Mouse (Mus musculus) hindbrain, embryonic 15.5 days (tissue): ENCODE data around the gene Nfib. TPM values are rescaled to one million over a fixed set of nuclear protein-coding genes. Genes with fewer than 3 reads are reported as not detected.

Experiments
- ATAC-seq: fragments of 200-750 bp; cut with Nextera tagmentation; 2 replicates; pipeline ENCODE4 v1.8.0; 2017; ENCODE audit warnings: low read depth, moderate number of reproducible peaks, moderate TSS enrichment; ENCODE audit not compliant: low FRiP score
- H3K27ac ChIP-seq: fragments of 300-500 bp; sonication (generic); replicated peaks from 2 replicates; pipeline ENCODE4 v1.5.1; 2015; ENCODE audit warnings: mild to moderate bottlenecking, inconsistent platforms
- H3K27me3 ChIP-seq: fragments of 300-500 bp; sonication (generic); 2 replicates; pipeline ENCODE4 v1.6.1; 2015; ENCODE audit warnings: control low read depth, inconsistent platforms
- H3K36me3 ChIP-seq: fragments of 300-500 bp; sonication (generic); 2 replicates; pipeline ENCODE4 v1.6.1; 2015; ENCODE audit warnings: control low read depth, inconsistent platforms
- H3K4me1 ChIP-seq: fragments of 300-500 bp; sonication (generic); replicated peaks from 2 replicates; pipeline ENCODE4 v1.6.1; 2015; ENCODE audit warnings: control low read depth, inconsistent platforms
- H3K4me2 ChIP-seq: fragments of 300-500 bp; sonication (generic); 2 replicates; pipeline ENCODE4 v1.6.1; 2015; ENCODE audit warnings: moderate library complexity, mild to moderate bottlenecking, inconsistent platforms
- H3K4me3 ChIP-seq: fragments of 300-500 bp; sonication (generic); 2 replicates; pipeline ENCODE4 v1.5.1; 2015; ENCODE audit warnings: mild to moderate bottlenecking, inconsistent platforms
- H3K9ac ChIP-seq: fragments of 300-500 bp; sonication (generic); 2 replicates; pipeline ENCODE4 v1.6.1; 2015; ENCODE audit warnings: inconsistent platforms
- H3K9me3 ChIP-seq: fragments of 300-500 bp; sonication (generic); 2 replicates; pipeline ENCODE4 v1.6.1; 2016; ENCODE audit warnings: control low read depth, inconsistent platforms
- WGBS: fragments of 180-500 bp; shearing (Covaris S2); methylation state at CpG from one replicate; pipeline ENCODE4 v1.1.7; 2015; 5-methylcytosine and 5-hydroxymethylcytosine counted together
- polyA plus RNA-seq: library from polyadenylated mRNA; unstranded; fragments of >200 nt; fragmentation: Nextera tagmentation; extraction: Ambion mirVana; gene quantifications from 2 replicates; pipeline ENCODE4 v1.2.1, GENCODE M21; 2015

Gene Nfib
- polyA plus RNA-seq, 1 experiment from 2014 or later, result 72.5 TPM

GRCm38 (mm10) chr4:82604501-82604900, 101.0 kb downstream of the Nfib start:
- no peak for ATAC-seq
- Histone ChIP-seq H3K27me3 (no peaks in the 10 kb centered on the region), H3K4me1 (peaks cover 10% of the 10 kb centered on the region; the same call in 1 of the 2 replicates), H3K36me3 (no peaks in the 10 kb centered on the region), H3K4me3 (no peak overlapping the region), H3K27ac (peak overlapping the region; percentile 59), H3K9me3 (no peaks in the 10 kb centered on the region), H3K9ac (no peak overlapping the region), H3K4me2 (peak overlapping the region; percentile 5; the same call in 1 of the 2 replicates)
- WGBS, result 52% methylated on average over 4 of the region's 4 CpGs

GRCm38 (mm10) chr4:82600636-82601035, 104.9 kb downstream of the Nfib start:
- no peak for ATAC-seq
- peaks cover 9% of the 10 kb centered on the region; the same call in 1 of the 2 replicates for H3K4me1 ChIP-seq
- H3K4me2 ChIP-seq, result no peak overlapping the region
- 67% methylated on average over 1 of the region's 1 CpGs for WGBS
- no peaks in the 10 kb centered on the region for H3K27me3 ChIP-seq
- no peak overlapping the region for H3K27ac ChIP-seq
- no peak overlapping the region for H3K4me3 ChIP-seq
- H3K36me3 ChIP-seq, result no peaks in the 10 kb centered on the region
- H3K9me3 ChIP-seq, result no peaks in the 10 kb centered on the region
- H3K9ac ChIP-seq, result no peak overlapping the region

- H3K9me3 ChIP-seq, result no peaks in the 10 kb centered on the region
- H3K4me3 ChIP-seq, result no peak overlapping the region
- H3K27me3 ChIP-seq, result no peaks in the 10 kb centered on the region
- H3K27ac ChIP-seq, result no peak overlapping the region
- no peaks in the 10 kb centered on the region for H3K4me1 ChIP-seq
- WGBS, result 78% methylated on average over 4 of the region's 4 CpGs
- no peaks in the 10 kb centered on the region for H3K36me3 ChIP-seq
- H3K9ac ChIP-seq, result no peak overlapping the region
- H3K4me2 ChIP-seq, result no peak overlapping the region
- ATAC-seq, result no peak
Observed at GRCm38 (mm10) chr4:82598436-82598835, 107.1 kb downstream of the Nfib start.

- no peak for ATAC-seq
- H3K4me3 ChIP-seq, result no peak overlapping the region
- no peaks in the 10 kb centered on the region for H3K27me3 ChIP-seq
- peaks cover 8% of the 10 kb centered on the region; the same call in 1 of the 2 replicates for H3K4me1 ChIP-seq
- H3K27ac ChIP-seq, result no peak overlapping the region
- WGBS, result 81% methylated on average over 10 of the region's 10 CpGs
- H3K9me3 ChIP-seq, result no peaks in the 10 kb centered on the region
- no peaks in the 10 kb centered on the region for H3K36me3 ChIP-seq
- no peak overlapping the region for H3K4me2 ChIP-seq
- no peak overlapping the region for H3K9ac ChIP-seq
Observed at GRCm38 (mm10) chr4:82593681-82594666, 111.6 kb downstream of the Nfib start.

GRCm38 (mm10) chr4:82592086-82593030, 113.2 kb downstream of the Nfib start:
- WGBS, result 36% methylated on average over 7 of the region's 7 CpGs
- Histone ChIP-seq H3K27me3 (no peaks in the 10 kb centered on the region), H3K9me3 (no peaks in the 10 kb centered on the region), H3K36me3 (no peaks in the 10 kb centered on the region), H3K4me3 (no peak overlapping the region), H3K4me2 (peak overlapping the region; percentile 32), H3K4me1 (peaks cover 11% of the 10 kb centered on the region; the same call in 1 of the 2 replicates), H3K27ac (peak overlapping the region; percentile 56), H3K9ac (no peak overlapping the region)
- peak; percentile 79 for ATAC-seq

GRCm38 (mm10) chr4:82589345-82589890, 116.1 kb downstream of the Nfib start:
- Histone ChIP-seq H3K27me3 (no peaks in the 10 kb centered on the region), H3K4me3 (no peak overlapping the region), H3K4me1 (peaks cover 14% of the 10 kb centered on the region; the same call in 1 of the 2 replicates), H3K9me3 (no peaks in the 10 kb centered on the region), H3K27ac (peak overlapping the region; percentile 59; the same call in 1 of the 2 replicates), H3K9ac (no peak overlapping the region), H3K36me3 (no peaks in the 10 kb centered on the region), H3K4me2 (no peak overlapping the region)
- 31% methylated on average over 4 of the region's 4 CpGs for WGBS
- peak; percentile 78 for ATAC-seq

GRCm38 (mm10) chr4:82588718-82589117, 116.8 kb downstream of the Nfib start:
- Histone ChIP-seq H3K4me1 (peaks cover 16% of the 10 kb centered on the region; the same call in 1 of the 2 replicates), H3K36me3 (no peaks in the 10 kb centered on the region), H3K27me3 (no peaks in the 10 kb centered on the region), H3K4me3 (no peak overlapping the region), H3K27ac (no peak overlapping the region), H3K4me2 (0 out of 2 replicates have a peak overlapping the region, but pooled peaks have one; percentile 19), H3K9ac (no peak overlapping the region), H3K9me3 (no peaks in the 10 kb centered on the region)
- 70% methylated on average over 5 of the region's 5 CpGs for WGBS
- ATAC-seq, result no peak

- Histone ChIP-seq H3K27ac (0 out of 2 replicates have a peak overlapping the region, but pooled peaks have one; percentile 9), H3K9me3 (no peaks in the 10 kb centered on the region), H3K4me2 (peak overlapping the region; percentile 35), H3K9ac (no peak overlapping the region), H3K27me3 (no peaks in the 10 kb centered on the region), H3K4me3 (no peak overlapping the region), H3K36me3 (no peaks in the 10 kb centered on the region), H3K4me1 (peaks cover 16% of the 10 kb centered on the region; the same call in 1 of the 2 replicates)
- no peak for ATAC-seq
- WGBS, result 56% methylated on average over 16 of the region's 16 CpGs
Observed at GRCm38 (mm10) chr4:82587146-82587870, 118.2 kb downstream of the Nfib start.

- no peak overlapping the region for H3K27ac ChIP-seq
- no peaks in the 10 kb centered on the region for H3K27me3 ChIP-seq
- no peak overlapping the region for H3K4me3 ChIP-seq
- no peak overlapping the region for H3K9ac ChIP-seq
- no peaks in the 10 kb centered on the region for H3K9me3 ChIP-seq
- H3K36me3 ChIP-seq, result no peaks in the 10 kb centered on the region
- no peak overlapping the region for H3K4me2 ChIP-seq
- ATAC-seq, result no peak
- H3K4me1 ChIP-seq, result peaks cover 13% of the 10 kb centered on the region; the same call in 1 of the 2 replicates
- WGBS, result 77% methylated on average over 5 of the region's 5 CpGs
Observed at GRCm38 (mm10) chr4:82586637-82587036, 118.9 kb downstream of the Nfib start.

GRCm38 (mm10) chr4:82585536-82585935, 120.0 kb downstream of the Nfib start:
- Histone ChIP-seq H3K9ac (no peak overlapping the region), H3K27me3 (no peaks in the 10 kb centered on the region), H3K4me2 (no peak overlapping the region), H3K27ac (no peak overlapping the region), H3K4me3 (no peak overlapping the region), H3K4me1 (peaks cover 13% of the 10 kb centered on the region; the same call in 1 of the 2 replicates), H3K36me3 (no peaks in the 10 kb centered on the region), H3K9me3 (no peaks in the 10 kb centered on the region)
- 55% methylated on average over 9 of the region's 9 CpGs for WGBS
- no peak for ATAC-seq

GRCm38 (mm10) chr4:82585056-82585455, 120.5 kb downstream of the Nfib start:
- WGBS, result 45% methylated on average over 5 of the region's 5 CpGs
- H3K4me3 ChIP-seq, result no peak overlapping the region
- no peak for ATAC-seq
- H3K27me3 ChIP-seq, result no peaks in the 10 kb centered on the region
- H3K9me3 ChIP-seq, result no peaks in the 10 kb centered on the region
- H3K9ac ChIP-seq, result no peak overlapping the region
- no peak overlapping the region for H3K27ac ChIP-seq
- H3K36me3 ChIP-seq, result no peaks in the 10 kb centered on the region
- no peak overlapping the region for H3K4me2 ChIP-seq
- H3K4me1 ChIP-seq, result peaks cover 13% of the 10 kb centered on the region; the same call in 1 of the 2 replicates
